Mouse (Mus musculus): ENCODE results near the gene Pdzd2.

- peak; percentile 94 for TF ChIP-seq POLR2A (IDR thresholded peaks at IDR 0.05; ENCODE audit: low read depth, low read length)
- TF ChIP-seq CTCF (IDR thresholded peaks at IDR 0.05; ENCODE audit: borderline replicate concordance, insufficient read depth, low read length): no peak
These were observed 418.5 kb downstream of the Pdzd2 start, which contains the start of gene Golph3 for GRCm38 (mm10) chr15:12321091-12321787.

All from embryonic fibroblast, embryonic 13.5 days (primary cell).